Mouse (Mus musculus) liver, embryonic 15.5 days (tissue): ENCODE measurements around the gene Elavl3. TPM values are rescaled to one million over a fixed set of nuclear protein-coding genes. Genes with fewer than 3 reads are reported as not detected.

Source experiments
- ATAC-seq: fragments of 200-750 bp; cut with Nextera tagmentation; 2 replicates; pipeline ENCODE4 v1.8.0; 2017; ENCODE audit warnings: moderate number of reproducible peaks, mild to moderate bottlenecking, moderate library complexity; ENCODE audit not compliant: insufficient read depth
- H3K27ac ChIP-seq: fragments of 300-500 bp; sonication (generic); replicated peaks from 2 replicates; pipeline ENCODE4 v1.5.1; 2015; ENCODE audit warnings: mild to moderate bottlenecking, inconsistent platforms
- H3K27me3 ChIP-seq: fragments of 300-500 bp; sonication (generic); 2 replicates; pipeline ENCODE4 v1.6.1; 2015; ENCODE audit warnings: mild to moderate bottlenecking, inconsistent platforms
- H3K36me3 ChIP-seq: fragments of 300-500 bp; sonication (generic); replicated peaks from 2 replicates; pipeline ENCODE4 v1.6.1; 2015; ENCODE audit warnings: moderate library complexity, mild to moderate bottlenecking, inconsistent platforms
- H3K4me1 ChIP-seq: fragments of 300-500 bp; sonication (generic); replicated peaks from 2 replicates; pipeline ENCODE4 v1.6.1; 2015; ENCODE audit warnings: inconsistent platforms
- H3K4me2 ChIP-seq: fragments of 300-500 bp; sonication (generic); 2 replicates; pipeline ENCODE4 v1.6.1; 2015; ENCODE audit warnings: moderate library complexity, mild to moderate bottlenecking, inconsistent platforms
- H3K4me3 ChIP-seq: fragments of 300-500 bp; sonication (generic); replicated peaks from 2 replicates; pipeline ENCODE4 v1.5.1; 2015; ENCODE audit warnings: mild to moderate bottlenecking, inconsistent platforms
- H3K9ac ChIP-seq: fragments of 300-500 bp; sonication (generic); 2 replicates; pipeline ENCODE4 v1.6.1; 2015; ENCODE audit warnings: moderate library complexity, mild to moderate bottlenecking, inconsistent platforms
- H3K9me3 ChIP-seq: fragments of 300-500 bp; sonication (generic); replicated peaks from 2 replicates; pipeline ENCODE4 v1.6.1; 2016; ENCODE audit warnings: inconsistent platforms
- WGBS: fragments of 180-500 bp; shearing (Covaris S2); methylation state at CpG from one replicate; pipeline ENCODE4 v1.1.7; 2015; ENCODE audit warnings: mixed read lengths; ENCODE audit not compliant: insufficient replicate concordance; 5-methylcytosine and 5-hydroxymethylcytosine counted together
- polyA plus RNA-seq: library from polyadenylated mRNA; unstranded; fragments of >200 nt; fragmentation: Nextera tagmentation; extraction: Ambion mirVana; gene quantifications from 2 replicates; pipeline ENCODE4 v1.2.1, GENCODE M21; 2015

Elavl3 gene
- polyA plus RNA-seq, 1 experiment from 2014 or later, result 0.02 TPM

DNA sequence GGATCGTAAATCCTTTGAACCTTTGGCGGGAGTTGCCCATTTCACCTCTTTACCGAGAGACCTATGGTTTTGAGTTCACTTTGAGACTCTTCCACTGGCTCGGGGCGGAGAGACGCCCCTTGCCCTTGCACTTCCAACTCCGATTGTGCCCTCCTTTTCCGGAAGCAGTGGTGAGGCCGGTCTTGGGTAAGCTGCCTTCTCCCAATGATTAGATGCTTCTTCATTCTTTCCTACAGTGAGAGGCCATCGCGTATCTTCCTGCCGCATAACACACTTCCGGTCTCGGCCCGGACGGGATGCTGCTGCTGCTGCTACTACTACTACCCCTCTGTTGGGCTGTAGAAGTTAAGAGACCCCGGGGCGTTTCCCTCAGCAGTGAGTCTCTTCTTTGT lies 48.7 kb downstream of the Elavl3 start:
- Histone ChIP-seq H3K27ac (peak overlapping the region; percentile 76), H3K9ac (peak overlapping the region; percentile 65), H3K4me2 (peak overlapping the region; percentile 88), H3K36me3 (peaks cover 41% of the 10 kb centered on the region), H3K27me3 (peaks cover 33% of the 10 kb centered on the region), H3K4me3 (peak overlapping the region; percentile 74), H3K4me1 (peaks cover 26% of the 10 kb centered on the region), H3K9me3 (no peaks in the 10 kb centered on the region)
- ATAC-seq, result peak; percentile 19
- under 1% methylated on average over 18 of the region's 18 CpGs for WGBS

DNA sequence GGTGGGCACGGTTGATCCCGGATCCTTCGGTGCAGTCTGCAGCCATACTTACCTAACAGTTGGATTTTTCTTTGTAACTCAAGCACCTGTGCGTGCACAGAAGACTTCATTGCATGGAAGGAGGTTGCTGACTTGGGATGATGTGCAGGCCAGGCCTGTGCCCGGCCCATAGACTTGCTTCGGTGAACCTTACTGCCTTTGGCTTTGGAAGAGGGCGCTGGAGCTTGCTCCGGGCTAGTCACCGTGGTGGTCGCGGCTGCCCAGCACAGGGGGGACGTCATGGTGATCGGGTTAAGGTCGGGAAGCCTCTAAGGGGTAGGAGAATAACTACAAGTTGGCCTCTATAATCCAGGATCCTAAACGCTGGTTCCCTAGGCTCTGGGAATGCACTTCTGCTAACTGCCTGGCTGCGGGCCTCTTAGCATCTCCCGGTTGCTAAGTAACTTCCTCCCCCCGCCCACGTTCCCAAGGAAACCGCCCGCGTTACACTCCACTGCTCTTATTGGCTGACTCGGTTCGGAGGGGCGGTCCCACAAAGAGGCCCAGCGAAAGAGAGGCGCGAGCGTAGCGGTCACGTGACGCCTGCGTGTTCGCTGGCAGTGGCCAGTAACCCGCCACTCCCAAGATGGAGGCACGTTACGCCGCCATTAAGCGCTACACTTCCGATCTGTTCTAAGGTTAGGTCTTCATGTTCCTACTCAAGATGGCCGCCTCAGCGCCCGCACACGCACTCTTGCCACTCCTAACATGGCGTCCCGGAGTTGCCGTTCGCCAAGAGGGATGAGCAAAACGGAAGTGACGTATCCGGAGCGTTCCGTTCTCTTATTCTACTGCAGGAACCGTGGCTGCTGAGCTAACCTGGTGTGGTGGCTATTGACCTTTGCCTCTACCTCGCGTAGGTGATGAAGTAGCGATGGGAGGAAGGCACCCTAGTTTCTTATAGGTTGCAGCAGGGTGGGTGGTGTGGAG lies 49.3 kb downstream of the Elavl3 start, which contains the start of the genes Ccdc151 and Prkcsh:
Gene Ccdc151, minus strand, starts transcription at position 441 of the 969 bp plus-strand sequence.
Gene Prkcsh, plus strand, starts transcription at position 613 of the 969 bp plus-strand sequence.
- H3K4me1 ChIP-seq, result peaks cover 26% of the 10 kb centered on the region
- H3K36me3 ChIP-seq, result peaks cover 34% of the 10 kb centered on the region
- WGBS, result 6% methylated on average over 57 of the region's 57 CpGs
- H3K27me3 ChIP-seq, result peaks cover 40% of the 10 kb centered on the region
- no peaks in the 10 kb centered on the region for H3K9me3 ChIP-seq
- peak; percentile 99 for ATAC-seq
- H3K9ac ChIP-seq, result peak within 1 kb of the TSS; percentile 65
- peak within 1 kb of the TSS; percentile 88 for H3K4me2 ChIP-seq
- H3K27ac ChIP-seq, result peak within 1 kb of the TSS; percentile 76
- H3K4me3 ChIP-seq, result peak within 1 kb of the TSS; percentile 74

DNA sequence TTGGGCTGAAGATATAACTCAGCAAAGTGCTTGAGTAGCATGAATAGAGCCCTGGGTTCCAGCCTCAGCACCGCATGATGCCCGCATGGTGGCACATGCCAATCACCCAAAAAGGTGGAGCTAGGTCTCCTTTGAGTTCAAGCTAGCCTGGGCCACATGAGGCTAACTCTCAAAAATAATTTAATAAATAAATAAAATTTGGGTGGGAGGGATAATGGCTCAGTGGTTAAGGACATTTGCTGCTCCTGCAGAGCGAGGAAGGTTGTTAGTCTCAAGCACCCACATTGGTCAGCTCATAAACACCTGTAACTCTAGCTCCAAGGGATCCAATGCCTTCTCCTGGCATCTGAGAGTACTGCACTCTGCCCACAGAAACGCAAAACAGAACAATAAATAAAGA lies 50.2 kb downstream of the Elavl3 start:
- 76% methylated on average over 4 of the region's 4 CpGs for WGBS
- Histone ChIP-seq H3K9me3 (no peaks in the 10 kb centered on the region), H3K27me3 (peaks cover 47% of the 10 kb centered on the region), H3K4me1 (peaks cover 26% of the 10 kb centered on the region), H3K4me2 (no peak overlapping the region), H3K9ac (no peak overlapping the region), H3K4me3 (no peak overlapping the region), H3K36me3 (peaks cover 26% of the 10 kb centered on the region), H3K27ac (no peak overlapping the region)
- ATAC-seq, result no peak

DNA sequence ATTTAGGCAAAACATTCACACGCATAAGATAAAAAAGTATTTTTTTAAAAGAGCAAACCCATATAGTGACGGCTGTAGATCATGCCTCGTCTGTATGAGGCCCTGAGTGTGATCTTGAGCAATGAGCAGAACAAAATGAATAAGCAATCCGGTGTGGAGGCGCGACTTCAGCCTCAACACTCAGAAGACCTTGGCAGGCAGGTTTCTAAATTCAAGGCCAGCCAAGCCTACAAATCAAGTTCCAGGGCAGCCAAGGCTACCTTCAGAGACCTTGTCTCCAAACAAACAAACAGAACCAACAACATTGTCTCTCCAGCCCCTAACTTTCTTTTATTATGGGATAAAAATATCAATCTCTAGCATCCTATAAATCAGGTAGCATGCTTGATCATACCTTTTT lies 51.5 kb downstream of the Elavl3 start:
- 80% methylated on average over 6 of the region's 6 CpGs for WGBS
- no peak overlapping the region for H3K9ac ChIP-seq
- H3K27me3 ChIP-seq, result peaks cover 49% of the 10 kb centered on the region
- peaks cover 12% of the 10 kb centered on the region for H3K36me3 ChIP-seq
- no peak overlapping the region for H3K4me2 ChIP-seq
- H3K27ac ChIP-seq, result no peak overlapping the region
- H3K4me3 ChIP-seq, result no peak overlapping the region
- ATAC-seq, result no peak
- H3K9me3 ChIP-seq, result no peaks in the 10 kb centered on the region; the same call in 1 of the 2 replicates
- peaks cover 26% of the 10 kb centered on the region for H3K4me1 ChIP-seq

DNA sequence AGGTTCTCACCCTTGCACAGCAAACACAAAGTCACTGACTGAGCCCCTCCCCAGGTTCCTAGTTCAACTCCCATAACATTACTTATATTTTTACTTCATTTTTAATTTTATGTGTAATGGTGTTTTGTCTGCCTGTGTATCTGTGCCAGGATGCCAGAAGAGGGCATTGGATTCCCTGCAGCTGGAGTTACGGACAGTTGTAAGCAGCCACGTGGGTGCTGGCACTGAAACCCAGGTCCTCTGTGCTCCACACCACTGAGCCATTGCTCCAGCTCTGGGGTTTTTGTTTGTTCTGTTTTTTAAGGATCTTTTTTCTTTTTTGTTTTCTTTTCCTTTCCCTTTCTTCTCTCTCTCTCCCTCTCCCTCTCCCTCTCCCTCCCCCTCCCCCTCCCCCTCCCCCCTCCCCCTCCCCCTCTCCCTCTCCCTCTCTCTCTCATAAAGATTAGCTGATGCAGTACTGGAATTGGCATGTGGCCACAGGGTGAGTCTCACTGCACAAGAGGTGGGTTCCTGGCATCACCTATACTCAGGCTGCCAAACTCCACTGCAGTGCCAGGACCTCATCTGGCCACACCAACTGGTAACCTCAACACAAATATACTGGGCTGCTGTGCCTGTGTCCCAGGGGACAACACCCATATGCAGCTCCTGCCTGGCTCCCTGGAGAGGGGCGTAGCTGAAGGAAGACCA lies 55.5 kb downstream of the Elavl3 start:
- Histone ChIP-seq H3K4me3 (no peak overlapping the region), H3K27me3 (peaks cover 84% of the 10 kb centered on the region)
- WGBS, result 64% methylated on average over 3 of the region's 3 CpGs

DNA sequence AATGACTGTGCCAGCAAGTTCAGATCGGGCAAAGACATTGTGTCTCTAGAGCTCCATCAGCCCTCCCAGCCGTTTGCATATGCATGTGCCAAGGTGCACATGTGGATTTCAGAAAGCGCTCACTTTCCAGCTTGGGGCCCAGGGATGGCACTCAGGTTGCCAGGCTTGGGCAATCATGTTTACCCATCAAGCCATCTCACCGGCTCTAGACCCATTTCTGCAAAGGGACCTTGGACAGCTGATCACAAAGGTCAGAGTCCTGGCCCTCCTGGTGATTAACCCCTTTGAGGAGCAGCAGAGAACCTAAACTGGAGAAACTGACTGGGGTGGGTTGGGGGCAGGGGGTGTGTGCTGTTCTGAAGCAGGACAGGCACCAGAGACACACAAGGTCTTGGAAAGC lies 59.6 kb downstream of the Elavl3 start:
- Histone ChIP-seq H3K36me3 (no peaks in the 10 kb centered on the region), H3K9ac (no peak overlapping the region), H3K27me3 (peaks cover 87% of the 10 kb centered on the region), H3K4me1 (peaks cover 18% of the 10 kb centered on the region), H3K9me3 (no peaks in the 10 kb centered on the region; the same call in 1 of the 2 replicates), H3K27ac (no peak overlapping the region), H3K4me3 (no peak overlapping the region), H3K4me2 (no peak overlapping the region)
- WGBS, result 61% methylated on average over 4 of the region's 4 CpGs
- no peak for ATAC-seq

More for the DNA sequence above, 55.5 kb downstream of the Elavl3 start:
- no peaks in the 10 kb centered on the region for H3K36me3 ChIP-seq
- no peak for ATAC-seq
- H3K27ac ChIP-seq, result no peak overlapping the region
- no peak overlapping the region for H3K4me2 ChIP-seq
- H3K9ac ChIP-seq, result no peak overlapping the region
- no peaks in the 10 kb centered on the region for H3K4me1 ChIP-seq
- no peaks in the 10 kb centered on the region; the same call in 1 of the 2 replicates for H3K9me3 ChIP-seq

DNA sequence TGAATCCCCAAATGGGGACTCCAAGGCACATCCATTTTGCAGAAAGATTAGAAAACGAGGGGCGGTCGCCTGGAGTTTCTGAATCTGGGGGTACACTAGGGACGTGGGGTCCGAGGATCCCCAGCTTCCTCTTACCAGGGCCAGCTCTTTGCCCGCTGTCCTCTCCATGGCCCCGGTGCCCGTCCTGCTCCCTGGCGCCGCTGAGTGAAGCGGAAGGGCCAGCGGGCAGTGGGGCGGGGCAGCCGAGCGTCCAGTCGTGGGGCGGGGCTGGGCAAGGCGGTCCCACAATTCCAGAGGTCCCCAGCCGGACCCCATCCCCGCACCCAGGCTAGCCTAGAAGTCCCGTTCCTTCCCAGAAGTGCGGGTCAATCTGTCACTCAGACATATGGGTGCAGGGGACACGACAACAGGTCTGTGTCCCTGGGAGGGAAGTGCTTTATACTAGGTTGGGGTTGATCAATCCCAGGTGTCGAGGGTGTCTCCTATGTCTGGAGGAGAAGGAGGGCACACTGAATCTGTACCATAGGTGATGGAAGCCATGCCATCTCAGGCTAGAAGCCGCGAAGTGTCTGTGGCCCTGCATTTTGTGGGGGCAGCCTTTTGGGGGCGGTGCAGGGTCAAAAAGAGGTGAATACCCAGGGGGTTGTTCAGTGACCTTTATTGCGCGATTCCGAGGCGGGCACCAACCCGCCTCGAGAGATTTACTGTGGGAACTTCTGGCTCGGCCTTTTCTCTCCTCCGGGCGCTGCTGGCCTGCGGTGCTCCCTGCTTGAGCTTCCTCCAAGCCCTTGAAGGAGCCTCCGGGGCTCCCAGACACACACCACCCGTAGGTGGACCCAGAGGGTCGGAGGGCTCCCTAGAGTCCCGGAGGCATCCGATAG lies 62.4 kb downstream of the Elavl3 start, which contains the start of gene Rgl3:
Gene Rgl3, minus strand, starts transcription at position 217 of the 881 bp plus-strand sequence.
- no peak within 1 kb of the TSS for H3K27ac ChIP-seq
- peak within 1 kb of the TSS; percentile 39 for H3K4me3 ChIP-seq
- peak within 1 kb of the TSS; percentile 57 for H3K4me2 ChIP-seq
- WGBS, result 3% methylated on average over 42 of the region's 42 CpGs
- H3K27me3 ChIP-seq, result peaks cover 99% of the 10 kb centered on the region
- no peak for ATAC-seq
- peaks cover 18% of the 10 kb centered on the region for H3K4me1 ChIP-seq
- H3K9me3 ChIP-seq, result no peaks in the 10 kb centered on the region
- H3K36me3 ChIP-seq, result no peaks in the 10 kb centered on the region
- no peak within 1 kb of the TSS for H3K9ac ChIP-seq

DNA sequence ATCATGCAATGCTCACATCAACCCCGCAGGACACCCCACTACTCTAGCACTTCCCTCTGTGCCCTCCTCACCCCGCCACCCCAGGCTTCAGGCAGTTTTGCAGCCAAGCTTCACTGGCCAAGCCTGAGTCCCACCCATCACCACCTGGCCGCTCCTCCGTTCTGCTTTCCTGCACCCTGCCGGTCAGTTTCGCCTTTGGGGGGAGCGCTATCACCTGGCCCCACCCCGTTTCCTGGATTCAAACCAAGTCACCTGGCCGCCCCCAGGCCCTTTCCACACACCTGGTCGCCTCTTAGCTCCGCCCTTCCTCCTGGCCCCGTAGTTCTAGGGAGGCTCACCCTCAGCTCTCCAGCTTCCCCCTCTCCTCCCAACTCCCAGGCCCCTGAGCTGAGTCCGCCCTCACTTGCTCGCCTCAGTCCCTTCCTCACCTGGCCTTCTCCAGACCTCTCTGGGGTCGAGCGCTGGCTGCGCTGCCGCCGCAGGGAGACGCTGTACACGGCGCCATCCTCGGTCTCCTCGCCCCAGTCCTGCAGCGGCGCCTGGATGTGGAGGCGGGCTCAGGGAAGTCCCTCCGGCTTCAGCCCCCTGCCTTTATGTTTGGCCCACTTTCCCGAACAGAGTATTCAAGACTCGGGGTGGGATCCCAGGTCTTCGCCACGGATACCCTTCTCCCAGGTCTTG lies 63.3 kb downstream of the Elavl3 start:
- WGBS, result 3% methylated on average over 32 of the region's 32 CpGs
- Histone ChIP-seq H3K9me3 (no peaks in the 10 kb centered on the region), H3K4me3 (peak overlapping the region; percentile 39), H3K4me1 (peaks cover 18% of the 10 kb centered on the region), H3K4me2 (peak overlapping the region; percentile 57), H3K27me3 (peaks cover 100% of the 10 kb centered on the region), H3K27ac (no peak overlapping the region), H3K36me3 (no peaks in the 10 kb centered on the region), H3K9ac (no peak overlapping the region)
- no peak for ATAC-seq

DNA sequence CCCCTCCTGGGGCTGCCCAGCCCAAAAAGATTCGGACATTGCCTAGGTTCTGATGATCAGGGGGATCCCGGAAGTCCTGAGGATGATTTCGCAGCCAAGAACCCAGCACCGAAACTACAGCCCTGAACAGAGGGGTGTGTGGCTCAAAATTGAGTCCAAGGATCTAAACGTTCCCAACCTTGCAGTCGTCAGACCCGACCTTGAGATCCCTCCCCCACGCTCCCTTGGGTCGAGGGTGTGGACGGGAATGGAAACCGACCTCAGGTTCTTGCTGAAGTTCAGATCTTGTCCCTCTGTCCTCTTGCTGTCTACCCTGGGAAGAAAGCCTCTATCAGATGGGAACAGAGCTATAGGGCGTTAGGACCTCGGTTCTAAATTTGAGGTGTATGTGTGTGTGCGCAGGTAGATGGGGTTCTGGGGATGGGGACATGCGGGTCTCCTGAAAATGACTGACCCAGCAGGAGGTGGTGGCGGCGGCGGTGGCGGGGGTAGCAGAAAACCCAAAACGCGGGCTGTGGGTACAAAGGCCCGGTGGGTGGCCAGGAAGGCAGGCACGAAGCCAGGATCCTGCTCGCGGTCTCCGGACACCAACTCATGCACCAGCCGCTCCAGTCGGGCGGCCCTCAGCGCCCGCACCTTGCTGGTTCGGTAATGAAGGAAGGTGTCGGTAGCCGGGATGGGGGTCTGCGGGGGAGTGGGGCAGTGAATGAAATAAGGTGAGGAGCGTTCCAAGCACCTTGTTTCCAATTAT lies 64.1 kb downstream of the Elavl3 start:
- H3K9ac ChIP-seq, result no peak overlapping the region
- H3K36me3 ChIP-seq, result no peaks in the 10 kb centered on the region
- H3K4me2 ChIP-seq, result no peak overlapping the region
- H3K4me1 ChIP-seq, result peaks cover 18% of the 10 kb centered on the region
- H3K27ac ChIP-seq, result no peak overlapping the region
- ATAC-seq, result no peak
- H3K4me3 ChIP-seq, result no peak overlapping the region
- WGBS, result 7% methylated on average over 36 of the region's 36 CpGs
- no peaks in the 10 kb centered on the region for H3K9me3 ChIP-seq
- H3K27me3 ChIP-seq, result peaks cover 100% of the 10 kb centered on the region
